Mouse (Mus musculus): ENCODE data around the gene Apol9b. TPM values are rescaled to one million over a fixed set of nuclear protein-coding genes. Genes with fewer than 3 reads are reported as not detected.

Apol9b gene
- total RNA-seq, 2 experiments from 2014 or later, result not detected

DNA sequence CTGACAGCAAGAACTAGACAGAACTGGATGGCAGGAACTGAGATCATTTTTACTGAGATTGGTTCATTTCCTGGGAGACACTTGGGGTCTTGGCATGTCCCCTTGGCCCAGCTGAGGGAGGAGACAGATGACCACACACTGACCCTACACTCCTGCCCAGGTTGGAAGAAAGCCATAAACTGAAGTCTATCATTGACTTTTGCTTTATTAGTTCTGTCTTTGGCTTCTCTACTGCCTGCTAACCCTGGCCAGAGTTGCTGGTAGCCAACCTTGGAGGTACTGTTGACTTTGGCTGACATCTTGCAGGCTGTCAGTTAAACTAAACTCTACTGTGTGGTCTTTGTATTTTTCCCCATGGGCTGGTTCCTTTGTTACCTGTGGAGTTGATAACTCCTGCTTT is 16.2 kb downstream of the Apol9b start:
- DNase-seq (ENCODE audit: low spot score in 2 of 2), result no peak

GRCm38 (mm10) chr15:77746326-77746725 is 17.5 kb downstream of the Apol9b start:
- DNase-seq (ENCODE audit: low spot score in 2 of 2), result no peak

DNA sequence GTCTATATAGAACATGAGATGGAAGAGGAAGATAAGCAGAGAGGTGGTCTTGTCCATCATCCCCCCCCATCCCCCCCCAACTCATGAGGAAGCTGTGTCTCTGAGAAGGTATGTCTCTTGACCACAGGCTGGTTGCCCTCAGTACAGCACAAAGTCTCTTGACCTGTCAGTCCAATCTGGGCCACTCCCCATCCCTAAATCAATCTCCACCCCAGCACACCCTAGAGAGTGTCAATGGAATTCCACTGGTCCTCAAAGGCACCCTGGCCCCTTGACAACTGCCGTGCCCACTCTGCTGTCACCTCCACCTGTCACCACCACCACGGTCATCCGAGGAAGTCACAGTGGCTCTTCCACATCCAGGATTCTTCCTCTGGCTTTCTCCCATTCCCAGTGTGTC is 19.6 kb downstream of the Apol9b start:
- no peak for DNase-seq (ENCODE audit: low spot score in 2 of 2)

GRCm38 (mm10) chr15:77749717-77750116 is 20.9 kb downstream of the Apol9b start:
- no peak for DNase-seq (ENCODE audit: low spot score in 2 of 2)

DNA sequence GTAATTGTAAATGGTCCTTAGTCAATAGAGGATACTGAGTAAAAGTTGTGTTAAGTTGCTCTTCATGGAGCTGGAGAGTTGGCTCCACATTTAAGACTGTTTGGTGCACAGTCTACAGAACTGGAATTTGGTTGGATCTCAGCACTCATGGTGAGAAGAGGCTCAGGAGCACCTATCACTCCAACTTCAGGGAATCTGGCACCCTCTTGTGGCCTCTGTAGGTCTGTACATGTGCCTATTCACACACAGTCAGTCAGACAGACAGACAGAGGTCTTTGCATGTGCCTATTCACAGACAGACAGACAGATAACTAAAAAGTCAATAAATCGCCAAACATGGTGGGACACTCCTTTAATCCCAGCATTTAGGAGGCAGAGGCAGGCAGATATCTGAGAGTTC is 21.6 kb downstream of the Apol9b start:
- no peak for DNase-seq (ENCODE audit: low spot score in 2 of 2)

- DNase-seq (ENCODE audit: low spot score in 2 of 2), result no peak
Observed at GRCm38 (mm10) chr15:77752443-77752842, 23.6 kb downstream of the Apol9b start.

DNA sequence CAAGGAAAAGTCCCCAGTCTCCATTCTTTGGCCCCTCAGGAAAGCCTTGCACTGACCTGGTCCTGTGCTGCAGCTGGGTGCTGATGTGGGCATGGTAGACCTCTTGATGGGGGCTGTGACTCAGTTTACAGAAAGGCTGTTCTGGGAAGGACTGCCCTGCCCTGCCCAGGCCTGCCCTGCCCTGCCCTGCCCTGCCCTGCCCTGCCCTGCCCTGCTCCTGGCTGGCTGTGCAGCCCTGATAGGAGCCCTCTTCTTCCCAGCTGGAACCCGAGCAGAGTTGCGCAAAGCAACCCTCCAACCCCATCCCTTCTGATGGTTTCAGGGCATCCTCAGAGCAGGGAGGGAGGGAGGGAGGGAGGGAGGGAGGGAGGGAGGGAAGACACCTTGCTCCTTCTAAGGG is 26.3 kb downstream of the Apol9b start:
- DNase-seq (ENCODE audit: low spot score in 2 of 2), result no peak

DNA sequence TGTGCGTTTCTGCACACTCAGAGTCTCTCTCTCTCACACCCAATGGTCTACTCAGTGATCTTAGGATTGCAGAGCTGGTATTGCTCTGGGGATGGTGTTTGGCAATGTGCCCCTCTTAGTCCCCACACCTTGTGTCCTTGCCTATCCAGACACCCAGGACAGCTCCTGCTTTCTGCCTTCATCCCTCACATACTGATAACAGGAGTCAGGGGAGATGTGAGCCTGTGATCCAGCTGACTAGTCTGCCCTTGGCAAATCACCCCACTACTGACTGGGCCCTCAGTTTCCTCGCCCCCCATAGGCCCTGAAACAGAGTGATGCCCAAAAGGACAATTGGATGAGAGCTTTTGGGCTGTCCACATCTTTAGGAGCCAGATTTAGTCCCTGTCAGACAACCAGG is 27.2 kb downstream of the Apol9b start:
- no peak for DNase-seq (ENCODE audit: low spot score in 2 of 2)

DNA sequence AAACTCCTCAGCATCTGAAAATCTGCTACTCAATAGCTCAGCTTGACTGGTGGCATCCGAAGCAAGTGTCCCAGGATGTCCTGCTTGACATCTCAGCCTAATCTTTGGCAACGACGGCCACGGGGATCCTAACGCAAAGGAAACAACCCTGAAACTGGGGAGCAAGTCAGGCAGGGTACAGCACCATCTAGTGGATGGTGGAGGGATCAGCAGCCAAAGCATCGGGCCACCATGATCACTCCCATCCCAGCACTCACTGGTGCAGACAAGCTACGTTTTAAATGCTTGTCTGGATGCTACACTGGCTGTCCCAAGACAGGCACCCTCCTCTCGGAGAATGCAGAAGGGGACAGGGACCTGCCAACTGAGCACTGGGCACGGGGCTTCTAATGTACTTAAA is 28.0 kb downstream of the Apol9b start, which contains the start of gene Apol8:
Gene Apol8 (minus strand): TSS at position 156 of the 400 bp plus-strand sequence.
- peak; percentile 60 to 70 for DNase-seq (ENCODE audit: low spot score in 2 of 2)

- no peak for DNase-seq (ENCODE audit: low spot score in 2 of 2)
Observed at GRCm38 (mm10) chr15:77757586-77758226, 28.9 kb downstream of the Apol9b start.

GRCm38 (mm10) chr15:77760037-77760436 is 31.2 kb downstream of the Apol9b start:
- no peak for DNase-seq (ENCODE audit: low spot score in 2 of 2)

GRCm38 (mm10) chr15:77761083-77761482 is 32.2 kb downstream of the Apol9b start:
- no peak for DNase-seq (ENCODE audit: low spot score in 2 of 2)

- DNase-seq (ENCODE audit: low spot score in 2 of 2), result peak; percentile 53 to 62
Observed at GRCm38 (mm10) chr15:77761561-77762380, 32.9 kb downstream of the Apol9b start.

DNA sequence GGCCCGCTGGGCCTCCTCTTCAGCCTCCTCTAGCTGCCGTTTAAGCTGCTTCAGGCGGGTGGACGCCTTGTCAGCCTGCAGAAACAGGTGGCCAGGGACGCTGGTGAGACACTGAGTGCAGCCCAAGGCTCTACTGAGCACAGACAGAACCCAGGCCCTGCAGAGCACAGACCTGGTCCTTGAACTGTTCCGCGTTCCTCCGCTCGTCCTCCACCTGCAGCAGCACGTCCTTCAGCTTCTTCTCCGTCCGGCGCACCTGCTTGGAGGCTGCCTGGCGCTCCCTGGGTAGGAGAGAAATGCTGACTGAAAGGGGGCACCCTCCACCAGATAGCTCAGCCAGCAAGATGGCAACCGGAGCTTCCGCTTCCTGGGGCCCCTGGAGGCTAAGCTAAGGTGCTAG is 34.2 kb downstream of the Apol9b start:
- no peak for DNase-seq (ENCODE audit: low spot score in 2 of 2)

DNA sequence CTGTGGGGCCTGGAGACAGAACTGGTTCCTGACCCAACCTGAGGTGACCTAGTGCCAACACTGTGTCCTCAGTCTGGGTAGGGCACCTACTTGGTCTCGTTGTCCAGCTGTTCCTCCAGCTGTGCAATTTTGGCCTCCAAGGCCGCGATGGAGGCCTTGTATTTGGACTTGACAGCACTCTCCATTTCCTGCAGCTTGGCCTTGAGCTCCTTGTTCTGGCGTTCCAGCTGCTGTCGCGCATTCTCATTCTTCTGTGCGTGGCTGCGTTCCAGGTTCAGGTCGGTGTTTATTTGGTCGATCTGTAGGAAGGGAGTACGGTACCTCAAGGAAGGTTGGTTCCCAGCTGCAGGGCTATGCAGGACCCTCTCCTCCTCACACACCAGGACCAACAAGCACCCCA is 34.9 kb downstream of the Apol9b start:
- no peak for DNase-seq (ENCODE audit: low spot score in 2 of 2)

DNA sequence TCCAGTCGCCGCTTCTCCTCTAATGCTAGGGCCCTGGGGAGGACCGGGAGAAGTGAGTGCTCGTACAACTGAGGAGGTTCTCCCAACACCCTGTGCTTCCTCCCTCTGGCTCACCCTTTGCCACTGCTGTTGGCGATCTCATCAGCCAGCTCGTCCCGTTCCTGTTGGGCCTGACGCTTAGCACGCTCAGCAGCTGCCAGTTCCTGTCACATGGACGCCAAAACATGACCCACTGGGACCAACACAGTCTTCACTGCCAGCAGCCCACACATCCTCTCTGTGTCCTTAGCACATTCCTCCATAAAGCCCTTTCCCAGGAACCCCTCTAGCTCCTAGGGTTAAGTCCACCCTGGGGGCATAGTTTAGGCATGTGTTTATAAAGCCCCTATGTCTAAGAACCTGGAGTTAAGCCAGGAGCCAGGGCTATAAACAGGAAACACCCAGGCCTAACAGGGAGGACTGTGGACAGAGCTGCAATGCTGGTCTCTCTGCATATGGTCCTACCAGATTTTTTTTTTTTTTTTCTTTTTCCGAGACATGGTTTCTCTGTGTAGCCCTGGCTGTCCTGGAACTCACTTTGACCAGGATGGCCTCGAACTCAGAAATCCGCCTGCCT is 35.7 kb downstream of the Apol9b start:
- no peak for DNase-seq (ENCODE audit: low spot score in 2 of 2)

DNA sequence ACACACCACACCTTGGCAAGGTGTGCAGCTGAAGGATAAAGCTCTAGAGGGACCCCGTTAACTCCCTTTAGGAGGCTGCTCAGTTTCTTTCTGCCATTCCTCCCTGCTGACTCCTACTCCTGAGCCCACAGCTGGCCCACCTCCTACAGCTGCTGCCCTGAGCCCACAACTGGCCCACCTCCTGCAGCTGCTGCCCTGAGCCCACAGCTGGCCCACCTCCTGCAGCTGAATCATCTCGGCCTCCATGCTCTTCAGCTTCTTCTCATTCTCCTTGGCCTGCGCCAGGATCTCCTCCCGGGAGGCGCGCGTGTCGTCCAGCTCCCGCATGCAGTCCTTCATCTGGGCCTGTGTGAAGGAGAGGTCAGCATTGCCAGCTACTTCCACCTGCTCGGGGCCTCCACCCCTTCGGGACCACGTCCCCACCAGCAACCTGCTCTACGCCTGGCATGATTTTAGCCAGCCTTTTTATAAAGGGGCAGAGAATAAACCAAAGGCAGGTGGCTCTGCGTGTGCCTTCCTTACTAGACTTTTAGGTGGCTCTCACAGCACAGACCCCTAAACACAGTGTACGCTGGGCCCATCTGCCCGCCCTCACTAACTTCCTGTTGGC is 36.8 kb downstream of the Apol9b start:
- no peak for DNase-seq (ENCODE audit: low spot score in 2 of 2)

- DNase-seq (ENCODE audit: low spot score in 2 of 2), result no peak
Observed at GRCm38 (mm10) chr15:77766981-77767380, 38.1 kb downstream of the Apol9b start.

GRCm38 (mm10) chr15:77770341-77770740 is 41.5 kb downstream of the Apol9b start:
- DNase-seq (ENCODE audit: low spot score in 2 of 2), result no peak

GRCm38 (mm10) chr15:77770942-77771341 is 42.1 kb downstream of the Apol9b start:
- peak in 1 of 2 experiments; percentile 33 for DNase-seq (ENCODE audit: low spot score in 2 of 2)

GRCm38 (mm10) chr15:77773099-77773915 is 44.5 kb downstream of the Apol9b start:
- DNase-seq (ENCODE audit: low spot score in 2 of 2), result no peak
